Mouse (Mus musculus): ENCODE measurements around the gene Gm20431.

The Gm20431 gene

GRCm38 (mm10) chr2:167688498-167689451 lies 27.5 kb upstream of the Gm20431 start, which contains the start of gene Cebpb:
Cebpb (plus strand) TSS chr2:167688915.
- peak; percentile 61 for DNase-seq

GRCm38 (mm10) chr2:167688126-167688497 lies 26.8 kb upstream of the Gm20431 start:
- peak; percentile 47 for DNase-seq

- peak; percentile 34 for DNase-seq
These were observed 26.4 kb upstream of the Gm20431 start for GRCm38 (mm10) chr2:167687651-167688101.

- DNase-seq = no peak
These were observed 25.9 kb upstream of the Gm20431 start for GRCm38 (mm10) chr2:167687250-167687586.

- no peak for DNase-seq
These were observed 25.3 kb upstream of the Gm20431 start for GRCm38 (mm10) chr2:167686382-167687249.

GRCm38 (mm10) chr2:167685865-167686264 lies 24.6 kb upstream of the Gm20431 start:
- DNase-seq = no peak

- peak; percentile 96 for DNase-seq
These were observed 23.8 kb upstream of the Gm20431 start for GRCm38 (mm10) chr2:167685137-167685536.

GRCm38 (mm10) chr2:167683721-167684120 lies 22.4 kb upstream of the Gm20431 start:
- no peak for DNase-seq

- no peak for DNase-seq
These were observed 19.4 kb upstream of the Gm20431 start for GRCm38 (mm10) chr2:167680657-167681056.

- DNase-seq = peak; percentile 74
These were observed 18.7 kb upstream of the Gm20431 start for GRCm38 (mm10) chr2:167679902-167680430.

- DNase-seq = no peak
These were observed 17.3 kb upstream of the Gm20431 start for GRCm38 (mm10) chr2:167678600-167678999.

GRCm38 (mm10) chr2:167675120-167675909 lies 14.0 kb upstream of the Gm20431 start:
- no peak for DNase-seq

GRCm38 (mm10) chr2:167672212-167672685 lies 11.0 kb upstream of the Gm20431 start:
- no peak for DNase-seq

- no peak for DNase-seq
These were observed 9.9 kb upstream of the Gm20431 start for GRCm38 (mm10) chr2:167671101-167671633.

- DNase-seq = no peak
These were observed 8.1 kb upstream of the Gm20431 start for GRCm38 (mm10) chr2:167669398-167669797.

- DNase-seq = no peak
These were observed 7.1 kb upstream of the Gm20431 start for GRCm38 (mm10) chr2:167668426-167668825.

GRCm38 (mm10) chr2:167665972-167666713 lies 4.8 kb upstream of the Gm20431 start:
- DNase-seq = no peak

GRCm38 (mm10) chr2:167662713-167663112 lies 1.4 kb upstream of the Gm20431 start:
- DNase-seq = no peak

GRCm38 (mm10) chr2:167660611-167660971 lies 705 bp downstream of the Gm20431 start:
- DNase-seq = no peak

- peak; percentile 58 for DNase-seq
These were observed 1.3 kb downstream of the Gm20431 start for GRCm38 (mm10) chr2:167659847-167660610.
